Mouse (Mus musculus): ENCODE measurements around the gene Ccnl1. TPM values are rescaled to one million over a fixed set of nuclear protein-coding genes. Genes with fewer than 3 reads are reported as not detected.

Ccnl1 gene
- polyA plus RNA-seq, 1 experiment = 12.8 TPM

- TF ChIP-seq MYOD1 (IDR thresholded peaks at IDR 0.05; ENCODE audit: control insufficient read depth in 1 of 3, insufficient read length in 2 of 3, low read depth in 2 of 3) (no peak), MAX (IDR thresholded peaks at IDR 0.05; ENCODE audit: low read depth) (no peak), SRF (IDR thresholded peaks at IDR 0.05; ENCODE audit: control insufficient read depth, insufficient read length, low read depth) (no peak), POLR2AphosphoS2 (IDR thresholded peaks at IDR 0.05; ENCODE audit: insufficient read length, low read depth) (no peak), POLR2A (IDR thresholded peaks at IDR 0.05; ENCODE audit: insufficient read length, low read depth) (no peak), TCF3 (IDR thresholded peaks at IDR 0.05; ENCODE audit: insufficient read length, low read depth) (no peak), CEBPB (IDR thresholded peaks at IDR 0.05; ENCODE audit: insufficient read depth, poor library complexity, severe bottlenecking) (no peak), TCF12 (IDR thresholded peaks at IDR 0.05; ENCODE audit: insufficient read depth, poor library complexity, severe bottlenecking) (no peak), E2F4 (IDR thresholded peaks at IDR 0.05; ENCODE audit: insufficient read depth) (no peak), REST (IDR thresholded peaks at IDR 0.05; ENCODE audit: insufficient read depth, insufficient read length) (no peak), USF1 (IDR thresholded peaks at IDR 0.05; ENCODE audit: low read depth) (no peak), MYOG (IDR thresholded peaks at IDR 0.05; ENCODE audit: control insufficient read depth in 1 of 3, insufficient read depth in 1 of 3, insufficient read length in 2 of 3, low read depth in 2 of 3) (no peak)
- Histone ChIP-seq H3K79me2 (ENCODE audit: control insufficient read depth, insufficient read depth) (no peaks in the 10 kb centered on the region), H3K36me3 (ENCODE audit: control insufficient read depth, insufficient read depth) (no peaks in the 10 kb centered on the region), H3K4me2 (ENCODE audit: low read depth) (no peak overlapping the region), H3ac (ENCODE audit: control insufficient read depth, insufficient read length) (no peak overlapping the region), H3K27me3 (ENCODE audit: control insufficient read depth, insufficient read depth, insufficient read length) (no peaks in the 10 kb centered on the region), H3K4me3 (no peak overlapping the region)
Measured at GRCm38 (mm10) chr3:65912928-65913327, 45.1 kb downstream of the Ccnl1 start.

- TF ChIP-seq TCF3 (IDR thresholded peaks at IDR 0.05; ENCODE audit: insufficient read length, low read depth) (no peak), MYOG (IDR thresholded peaks at IDR 0.05; ENCODE audit: control insufficient read depth in 1 of 3, insufficient read depth in 1 of 3, insufficient read length in 2 of 3, low read depth in 2 of 3) (no peak), MYOD1 (IDR thresholded peaks at IDR 0.05; ENCODE audit: control insufficient read depth in 1 of 3, insufficient read length in 2 of 3, low read depth in 2 of 3) (no peak), SRF (IDR thresholded peaks at IDR 0.05; ENCODE audit: control insufficient read depth, insufficient read length, low read depth) (no peak), TCF12 (IDR thresholded peaks at IDR 0.05; ENCODE audit: insufficient read depth, poor library complexity, severe bottlenecking) (no peak), POLR2A (IDR thresholded peaks at IDR 0.05; ENCODE audit: insufficient read length, low read depth) (no peak), POLR2AphosphoS2 (IDR thresholded peaks at IDR 0.05; ENCODE audit: insufficient read length, low read depth) (no peak), E2F4 (IDR thresholded peaks at IDR 0.05; ENCODE audit: insufficient read depth) (no peak), CEBPB (IDR thresholded peaks at IDR 0.05; ENCODE audit: insufficient read depth, poor library complexity, severe bottlenecking) (no peak), MAX (IDR thresholded peaks at IDR 0.05; ENCODE audit: low read depth) (no peak), REST (IDR thresholded peaks at IDR 0.05; ENCODE audit: insufficient read depth, insufficient read length) (no peak), USF1 (IDR thresholded peaks at IDR 0.05; ENCODE audit: low read depth) (no peak)
- Histone ChIP-seq H3K36me3 (ENCODE audit: control insufficient read depth, insufficient read depth) (no peaks in the 10 kb centered on the region), H3K4me3 (no peak overlapping the region), H3ac (ENCODE audit: control insufficient read depth, insufficient read length) (no peak overlapping the region), H3K4me2 (ENCODE audit: low read depth) (no peak overlapping the region), H3K27me3 (ENCODE audit: control insufficient read depth, insufficient read depth, insufficient read length) (no peaks in the 10 kb centered on the region), H3K79me2 (ENCODE audit: control insufficient read depth, insufficient read depth) (no peaks in the 10 kb centered on the region)
Measured at GRCm38 (mm10) chr3:65912217-65912616, 45.8 kb downstream of the Ccnl1 start.

GRCm38 (mm10) chr3:65911265-65911664, 46.8 kb downstream of the Ccnl1 start:
- Histone ChIP-seq H3K4me2 (ENCODE audit: low read depth) (no peak overlapping the region), H3K79me2 (ENCODE audit: control insufficient read depth, insufficient read depth) (no peaks in the 10 kb centered on the region)
- TF ChIP-seq POLR2AphosphoS2 (IDR thresholded peaks at IDR 0.05; ENCODE audit: insufficient read length, low read depth) = no peak
- no peak for TF ChIP-seq TCF12 (IDR thresholded peaks at IDR 0.05; ENCODE audit: insufficient read depth, poor library complexity, severe bottlenecking)
- TF ChIP-seq MAX (IDR thresholded peaks at IDR 0.05; ENCODE audit: low read depth) = no peak
- TF ChIP-seq E2F4 (IDR thresholded peaks at IDR 0.05; ENCODE audit: insufficient read depth) = no peak
- no peak for TF ChIP-seq MYOG (IDR thresholded peaks at IDR 0.05; ENCODE audit: control insufficient read depth in 1 of 3, insufficient read depth in 1 of 3, insufficient read length in 2 of 3, low read depth in 2 of 3)
- no peak for TF ChIP-seq TCF3 (IDR thresholded peaks at IDR 0.05; ENCODE audit: insufficient read length, low read depth)
- TF ChIP-seq MYOD1 (IDR thresholded peaks at IDR 0.05; ENCODE audit: control insufficient read depth in 1 of 3, insufficient read length in 2 of 3, low read depth in 2 of 3) = no peak

GRCm38 (mm10) chr3:65909454-65909853, 48.6 kb downstream of the Ccnl1 start:
- Histone ChIP-seq H3K36me3 (ENCODE audit: control insufficient read depth, insufficient read depth) (no peaks in the 10 kb centered on the region), H3K4me2 (ENCODE audit: low read depth) (no peak overlapping the region), H3ac (ENCODE audit: control insufficient read depth, insufficient read length) (no peak overlapping the region), H3K79me2 (ENCODE audit: control insufficient read depth, insufficient read depth) (no peaks in the 10 kb centered on the region), H3K4me3 (no peak overlapping the region), H3K27me3 (ENCODE audit: control insufficient read depth, insufficient read depth, insufficient read length) (no peaks in the 10 kb centered on the region)
- no peak for TF ChIP-seq TCF12 (IDR thresholded peaks at IDR 0.05; ENCODE audit: insufficient read depth, poor library complexity, severe bottlenecking)
- no peak for TF ChIP-seq SRF (IDR thresholded peaks at IDR 0.05; ENCODE audit: control insufficient read depth, insufficient read length, low read depth)
- TF ChIP-seq MAX (IDR thresholded peaks at IDR 0.05; ENCODE audit: low read depth) = no peak
- no peak for TF ChIP-seq TCF3 (IDR thresholded peaks at IDR 0.05; ENCODE audit: insufficient read length, low read depth)
- TF ChIP-seq CEBPB (IDR thresholded peaks at IDR 0.05; ENCODE audit: insufficient read depth, poor library complexity, severe bottlenecking) = no peak
- TF ChIP-seq MYOG (IDR thresholded peaks at IDR 0.05; ENCODE audit: control insufficient read depth in 1 of 3, insufficient read depth in 1 of 3, insufficient read length in 2 of 3, low read depth in 2 of 3) = no peak
- no peak for TF ChIP-seq MYOD1 (IDR thresholded peaks at IDR 0.05; ENCODE audit: control insufficient read depth in 1 of 3, insufficient read length in 2 of 3, low read depth in 2 of 3)
- no peak for TF ChIP-seq POLR2AphosphoS2 (IDR thresholded peaks at IDR 0.05; ENCODE audit: insufficient read length, low read depth)
- TF ChIP-seq E2F4 (IDR thresholded peaks at IDR 0.05; ENCODE audit: insufficient read depth) = no peak
- no peak for TF ChIP-seq USF1 (IDR thresholded peaks at IDR 0.05; ENCODE audit: low read depth)
- no peak for TF ChIP-seq REST (IDR thresholded peaks at IDR 0.05; ENCODE audit: insufficient read depth, insufficient read length)
- no peak for TF ChIP-seq POLR2A (IDR thresholded peaks at IDR 0.05; ENCODE audit: insufficient read length, low read depth)

More at GRCm38 (mm10) chr3:65911265-65911664, 46.8 kb downstream of the Ccnl1 start:
- Histone ChIP-seq H3K4me3 (no peak overlapping the region), H3ac (ENCODE audit: control insufficient read depth, insufficient read length) (no peak overlapping the region), H3K36me3 (ENCODE audit: control insufficient read depth, insufficient read depth) (no peaks in the 10 kb centered on the region), H3K27me3 (ENCODE audit: control insufficient read depth, insufficient read depth, insufficient read length) (no peaks in the 10 kb centered on the region)
